Mouse (Mus musculus) ZHBTc4 (cell line): ENCODE measurements at regions not wholly inside any gene's neighbourhood (a gene's known extent, or its start where the extent isn't known, plus 50 kb on each side); places are given as distances from the start of the nearest gene placed in this dataset.

Source experiments
- DNase-seq: peaks from one replicate; pipeline ENCODE4 v3.0.0-alpha.2; 2011; ENCODE audit warnings: low read depth, low spot score

DNA sequence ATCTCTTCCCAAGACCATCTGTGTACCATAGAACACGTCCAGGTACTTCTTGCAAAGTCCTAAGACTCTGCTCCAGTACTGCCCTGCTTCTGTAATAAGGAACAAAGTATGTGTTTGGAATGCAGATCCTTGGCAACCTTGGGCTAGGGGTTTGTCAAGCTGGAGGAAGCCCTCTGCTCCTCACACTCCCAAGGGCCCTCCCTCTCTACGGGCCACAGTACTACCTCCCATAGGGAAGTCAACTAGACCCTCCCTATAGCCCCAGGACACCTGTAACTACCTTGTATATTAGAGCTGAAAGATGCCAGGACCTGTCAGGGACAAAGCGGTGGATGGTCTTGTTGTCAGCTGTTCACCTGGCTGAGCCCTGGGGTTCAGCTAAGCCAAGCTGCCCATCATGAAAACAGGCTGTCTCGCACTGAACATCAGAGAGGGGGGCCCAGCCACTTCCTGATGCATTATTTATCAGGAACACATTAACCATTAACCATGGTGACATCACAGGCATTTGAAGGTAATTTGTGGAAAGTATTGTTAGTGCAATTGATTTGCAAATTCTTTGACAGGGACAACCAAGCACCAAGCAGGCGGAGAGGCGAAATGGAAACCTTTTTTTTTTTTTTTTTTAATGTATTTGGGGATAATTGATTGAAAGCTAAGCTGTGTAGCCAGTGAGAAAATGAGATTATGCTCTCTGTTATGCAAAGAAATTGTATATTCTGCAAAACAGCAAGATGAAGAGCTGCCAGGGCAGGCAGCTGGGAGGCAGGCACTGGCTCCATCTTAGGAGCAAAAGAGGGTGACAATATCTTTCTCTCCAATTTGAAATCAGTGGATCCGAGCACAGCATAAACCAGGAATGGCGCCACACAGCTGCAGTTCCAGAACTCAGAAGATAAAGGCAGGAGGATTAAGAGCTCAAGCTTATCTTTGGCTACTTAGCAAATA is 110.5 kb upstream of the Hs6st1 start:
- DNase-seq: no peak

DNA sequence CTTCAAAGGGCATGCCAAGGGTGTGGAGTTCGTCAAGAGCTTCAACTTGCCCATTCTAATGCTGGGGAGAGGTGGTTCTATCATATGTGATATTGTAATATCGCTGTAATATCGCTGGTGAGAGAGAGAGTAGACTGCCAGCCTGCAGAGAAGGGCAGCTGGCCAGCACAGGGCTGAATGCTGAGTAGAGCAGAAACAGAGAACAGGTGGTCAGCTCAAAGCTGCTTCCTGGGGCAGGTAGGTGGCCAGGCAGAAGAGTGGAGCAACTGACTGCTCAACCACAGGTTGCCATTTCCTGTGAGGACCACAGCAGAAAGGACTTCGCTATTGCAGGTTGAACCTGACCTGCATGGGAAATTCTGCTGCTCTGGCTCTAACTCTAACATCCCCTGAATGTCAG is 108.5 kb upstream of the Hs6st1 start:
- DNase-seq: no peak

DNA sequence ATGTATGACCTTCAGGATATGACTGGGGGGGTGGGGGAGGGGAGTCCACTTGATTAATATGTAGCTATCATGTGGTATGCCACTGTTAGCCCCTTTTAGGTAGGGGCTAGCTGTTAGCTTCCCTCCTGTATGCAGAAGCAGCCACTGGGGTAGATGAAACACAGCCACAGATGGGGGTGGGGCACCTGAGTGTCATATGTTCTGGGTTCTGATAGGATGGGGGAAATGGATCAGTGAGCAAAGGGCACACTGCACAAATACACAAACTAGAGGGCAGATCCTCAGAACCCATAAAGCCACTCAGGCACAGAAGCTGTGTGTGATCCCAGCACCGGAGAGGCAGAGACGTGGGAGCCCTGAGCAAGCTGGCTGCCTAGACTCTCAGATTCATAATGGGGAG is 107.4 kb upstream of the Hs6st1 start:
- no peak for DNase-seq

DNA sequence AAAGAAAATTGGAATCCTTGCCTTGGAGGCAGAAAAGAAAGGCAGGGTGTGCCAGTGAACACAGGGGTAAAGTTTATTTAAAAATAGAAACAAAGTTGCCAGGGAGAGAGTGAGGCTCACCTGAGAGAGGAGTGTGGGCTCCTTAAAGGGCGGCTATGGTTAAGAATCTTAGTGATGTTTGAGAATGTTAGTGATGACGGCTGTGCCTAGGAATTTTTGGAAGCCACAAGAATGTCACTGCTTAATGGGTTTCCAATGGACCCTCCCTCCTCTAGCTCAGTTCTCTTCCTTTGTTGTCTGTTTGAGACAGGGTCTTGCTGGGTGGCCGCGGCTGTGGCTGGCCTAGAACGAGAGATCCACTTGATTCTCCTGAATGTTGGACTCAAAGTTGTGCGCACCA is 106.3 kb upstream of the Hs6st1 start:
- DNase-seq: peak; percentile 87

- no peak for DNase-seq
Observed at GRCm38 (mm10) chr1:35968489-35968888, 99.7 kb upstream of the Hs6st1 start.

GRCm38 (mm10) chr1:35971435-35972189 is 96.6 kb upstream of the Hs6st1 start:
- DNase-seq: no peak

- DNase-seq: no peak
Observed at GRCm38 (mm10) chr1:35972190-35972584, 96.0 kb upstream of the Hs6st1 start.

- no peak for DNase-seq
Observed at GRCm38 (mm10) chr1:35973386-35973785, 94.8 kb upstream of the Hs6st1 start.

DNA sequence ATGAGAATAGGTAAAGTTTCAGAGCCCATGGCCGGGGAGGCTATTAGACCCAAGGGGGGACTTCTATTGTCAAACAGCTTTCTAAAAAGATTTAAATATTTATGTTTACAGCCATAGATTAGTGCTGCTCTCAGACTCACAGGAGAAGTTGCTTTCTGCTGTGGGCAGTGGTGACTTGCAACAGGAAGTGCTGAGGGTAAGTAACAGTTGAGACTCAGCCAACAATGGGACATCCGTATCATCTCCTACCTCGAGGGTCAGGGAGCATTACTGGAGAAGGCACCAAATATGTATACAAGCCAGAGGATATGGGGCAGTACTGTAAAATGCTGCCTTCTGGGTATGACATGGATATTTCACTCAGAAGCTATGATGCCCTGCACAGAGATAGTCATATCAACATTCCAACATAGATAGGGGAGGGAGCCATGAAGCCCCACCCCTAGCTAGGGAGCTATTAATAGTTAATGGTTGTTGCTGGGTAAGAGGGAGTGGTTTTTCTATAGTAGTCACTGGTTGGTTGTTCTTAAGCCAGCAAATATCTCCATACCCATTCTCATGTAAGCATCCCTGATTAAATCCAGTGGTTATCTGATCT is 92.5 kb upstream of the Hs6st1 start:
- no peak for DNase-seq

DNA sequence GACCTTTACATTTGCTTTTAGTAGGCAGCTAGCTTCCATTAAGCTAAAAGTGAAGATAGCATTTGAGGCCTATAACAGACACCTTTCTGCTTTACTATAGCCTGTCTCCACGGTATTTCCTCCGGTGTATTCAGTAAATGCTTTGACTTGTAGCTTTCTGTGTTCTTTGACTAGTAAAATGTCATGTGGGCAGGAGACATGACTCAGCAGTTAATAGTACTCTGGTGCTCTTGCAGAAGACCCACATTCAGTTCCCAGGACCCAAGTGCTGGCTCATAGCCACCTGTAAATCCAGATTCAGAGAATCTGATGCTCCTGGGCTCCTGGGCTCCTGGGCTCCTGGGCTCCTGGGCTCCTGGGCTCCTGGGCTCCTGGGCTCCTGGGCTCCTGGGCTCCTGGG is 91.7 kb upstream of the Hs6st1 start:
- no peak for DNase-seq

GRCm38 (mm10) chr1:35978116-35978515 is 90.1 kb upstream of the Hs6st1 start:
- no peak for DNase-seq

- DNase-seq: peak; percentile 63
Observed at GRCm38 (mm10) chr1:35978766-35979165, 89.4 kb upstream of the Hs6st1 start.

GRCm38 (mm10) chr1:35981226-35981625 is 87.0 kb upstream of the Hs6st1 start:
- DNase-seq: no peak

- DNase-seq: no peak
Observed at GRCm38 (mm10) chr1:35983361-35983760, 84.8 kb upstream of the Hs6st1 start.

DNA sequence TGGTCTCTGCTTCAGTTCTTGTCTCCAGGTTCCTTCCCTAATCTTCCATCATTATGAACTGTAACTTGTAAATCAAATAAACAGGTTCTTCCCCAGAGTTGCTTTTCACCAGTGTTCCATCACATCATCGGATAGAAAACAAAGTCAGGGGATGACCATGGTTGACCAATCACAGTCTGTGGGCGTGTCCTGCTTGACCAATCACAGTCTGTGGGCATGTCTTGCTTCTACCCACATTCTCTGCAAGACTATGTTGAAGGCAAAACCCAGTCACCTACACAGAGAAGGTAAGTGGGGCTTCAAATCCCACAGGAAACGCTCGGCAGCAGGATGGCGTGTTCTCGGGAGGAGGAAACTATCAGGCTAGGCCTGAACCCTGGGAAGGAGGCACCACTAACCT is 82.9 kb upstream of the Hs6st1 start:
- peak; percentile 65 for DNase-seq

DNA sequence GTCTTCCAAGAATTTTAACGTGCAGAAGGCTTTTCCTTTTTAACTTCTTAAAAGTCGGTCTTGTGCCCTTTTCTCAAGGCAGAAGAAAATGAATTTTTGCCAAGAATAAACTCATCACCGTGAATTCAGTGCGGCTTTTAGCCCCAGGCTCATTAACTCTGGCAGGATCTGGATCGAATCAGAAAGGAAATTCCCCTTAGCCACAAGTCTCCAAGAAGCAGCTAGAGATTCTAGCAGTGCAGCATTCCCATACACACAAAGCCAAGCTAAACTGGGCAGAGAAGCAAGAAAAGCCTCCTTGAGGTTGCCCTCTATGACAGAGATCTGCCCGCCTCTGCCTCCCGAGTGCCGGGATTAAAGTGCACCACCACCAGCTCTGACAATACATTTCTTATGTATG is 81.5 kb upstream of the Hs6st1 start:
- DNase-seq: peak; percentile 25

DNA sequence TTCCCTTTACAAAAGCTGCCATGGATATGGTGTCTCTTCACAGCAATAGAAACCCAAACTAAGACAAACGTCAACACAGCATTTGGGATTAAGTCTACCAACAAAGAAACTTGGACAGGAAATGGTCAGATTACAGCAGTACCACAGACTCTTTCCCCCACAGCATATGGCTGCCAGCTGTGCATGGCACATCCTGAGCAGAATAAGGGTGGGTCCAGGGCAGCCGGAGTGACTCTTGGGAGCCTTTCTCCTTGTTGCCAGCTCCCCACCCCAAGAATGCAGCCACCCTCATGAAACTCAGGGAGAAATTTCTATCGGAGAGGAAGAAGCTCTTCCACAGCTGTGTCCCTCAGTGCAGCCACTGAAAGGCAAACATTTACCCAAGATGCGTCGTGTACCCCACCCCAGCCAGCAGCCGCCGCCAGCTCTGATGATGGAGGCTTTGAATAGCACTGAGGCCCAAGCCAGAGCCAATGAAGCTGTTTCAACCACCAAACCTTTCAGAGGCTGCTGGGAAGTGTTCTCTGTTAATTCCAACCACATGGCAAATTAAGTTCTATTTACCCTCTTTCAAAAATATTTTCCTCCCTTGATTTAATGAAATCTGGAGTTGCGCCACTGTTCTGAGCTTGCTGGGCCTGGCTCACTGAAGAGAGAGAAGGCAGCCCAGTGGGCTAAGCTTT is 75.8 kb upstream of the Hs6st1 start:
- no peak for DNase-seq

GRCm38 (mm10) chr1:35992937-35993336 is 75.3 kb upstream of the Hs6st1 start:
- no peak for DNase-seq

GRCm38 (mm10) chr1:35995691-35996090 is 72.5 kb upstream of the Hs6st1 start:
- no peak for DNase-seq

DNA sequence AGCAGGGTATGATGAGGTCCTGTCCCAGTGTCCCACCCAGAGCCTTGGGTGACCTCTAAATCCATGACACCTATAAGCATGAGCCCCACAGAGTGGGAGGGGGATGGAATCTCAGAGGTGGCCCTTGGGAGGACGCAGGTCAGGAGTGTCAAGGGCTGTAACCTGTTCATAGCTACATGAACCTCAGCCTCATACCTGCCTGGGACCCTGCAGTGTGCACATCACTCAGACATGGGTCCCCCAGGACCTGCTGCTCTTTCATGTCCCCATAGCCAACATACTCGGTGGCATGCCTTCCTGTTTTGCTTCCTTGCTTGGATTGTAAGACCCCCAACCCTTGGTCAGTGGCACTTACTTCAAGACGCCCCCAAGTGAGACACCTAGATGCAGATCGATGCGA is 66.9 kb upstream of the Hs6st1 start:
- DNase-seq: no peak

GRCm38 (mm10) chr1:36001821-36002220 is 66.4 kb upstream of the Hs6st1 start:
- peak; percentile 65 for DNase-seq

DNA sequence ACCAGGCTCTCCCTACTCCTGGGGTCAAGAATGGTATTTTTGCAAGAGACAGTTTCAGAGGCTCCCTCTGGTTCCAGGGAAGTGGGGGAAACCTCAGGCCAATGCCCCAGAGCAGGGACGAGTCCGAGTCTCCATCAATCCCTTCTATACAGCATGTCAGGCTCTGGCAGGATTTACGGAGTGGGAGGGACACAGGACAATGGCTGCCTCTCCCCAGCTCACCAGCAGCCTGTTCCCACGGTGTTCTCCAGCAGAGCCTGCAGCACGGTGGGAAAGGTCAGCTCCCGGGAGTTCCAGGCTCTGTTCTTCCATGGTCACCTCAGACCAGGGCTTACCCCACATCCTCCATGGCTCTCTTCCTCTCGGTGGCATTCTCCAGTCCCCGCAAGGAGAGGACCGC is 64.6 kb upstream of the Hs6st1 start:
- peak; percentile 38 for DNase-seq
